Mouse (Mus musculus): ENCODE data around the gene Olfr589. TPM values are rescaled to one million over a fixed set of nuclear protein-coding genes. Genes with fewer than 3 reads are reported as not detected.

Olfr589 gene
- not detected in 2 replicates for polyA plus RNA-seq (2012; rRNA removed)

GRCm38 (mm10) chr7:103156256-103156655 lies at the start of gene Olfr589:
Olfr589 (minus strand) TSS chr7:103156356.

GRCm38 (mm10) chr7:103184503-103184902 lies 28.3 kb upstream of the Olfr589 start, which contains the start of gene Olfr592:
Olfr592 (plus strand) TSS chr7:103184803.

GRCm38 (mm10) chr7:103178240-103178639 lies 22.1 kb upstream of the Olfr589 start, which contains the start of gene Olfr591:
Olfr591 (minus strand) TSS chr7:103178340.

GRCm38 (mm10) chr7:103140579-103140978 lies 15.6 kb downstream of the Olfr589 start, which contains the start of gene Olfr588-ps1:
Olfr588-ps1 (plus strand) TSS chr7:103140879.

GRCm38 (mm10) chr7:103125538-103125937 lies 30.6 kb downstream of the Olfr589 start, which contains the start of gene Olfr586:
Olfr586 (minus strand) TSS chr7:103125638.

Other genes starting within 250 kb of the Olfr589 start
- gene Olfr571, start 238.8 kb downstream of the Olfr589 start, polyA plus RNA-seq (2012; rRNA removed) = not detected in 2 replicates
- not detected in 2 replicates for gene Olfr572, start 231.9 kb downstream of the Olfr589 start, polyA plus RNA-seq (2012; rRNA removed)
- gene Olfr573-ps1, start 213.8 kb downstream of the Olfr589 start, polyA plus RNA-seq (2012; rRNA removed) = not detected in 2 replicates
- not detected in 2 replicates for gene Olfr574, start 207.9 kb downstream of the Olfr589 start, polyA plus RNA-seq (2012; rRNA removed)
- not detected in 2 replicates for gene Olfr575, start 197.6 kb downstream of the Olfr589 start, polyA plus RNA-seq (2012; rRNA removed)
- gene Olfr576, start 193.7 kb downstream of the Olfr589 start, polyA plus RNA-seq (2012; rRNA removed) = not detected in 2 replicates
- not detected in 2 replicates for gene Olfr577, start 180.4 kb downstream of the Olfr589 start, polyA plus RNA-seq (2012; rRNA removed)
- not detected in 2 replicates for gene Olfr578, start 167.0 kb downstream of the Olfr589 start, polyA plus RNA-seq (2012; rRNA removed)
- gene Olfr582, start 118.3 kb downstream of the Olfr589 start, polyA plus RNA-seq (2012; rRNA removed) = not detected in 2 replicates
- gene Olfr583, start 105.1 kb downstream of the Olfr589 start, polyA plus RNA-seq (2012; rRNA removed) = not detected in 2 replicates
- gene Olfr584, start 74.5 kb downstream of the Olfr589 start, polyA plus RNA-seq (2012; rRNA removed) = not detected in 2 replicates
- not detected in 2 replicates for gene Olfr585, start 58.6 kb downstream of the Olfr589 start, polyA plus RNA-seq (2012; rRNA removed)
- gene Olfr586, start 30.7 kb downstream of the Olfr589 start, polyA plus RNA-seq (2012; rRNA removed) = not detected in 2 replicates
- not detected in 2 replicates for gene Olfr588-ps1, start 15.5 kb downstream of the Olfr589 start, polyA plus RNA-seq (2012; rRNA removed)
- gene Olfr591, start 22.0 kb upstream of the Olfr589 start, polyA plus RNA-seq (2012; rRNA removed) = not detected in 2 replicates
- gene Olfr592, start 28.4 kb upstream of the Olfr589 start, polyA plus RNA-seq (2012; rRNA removed) = not detected in 2 replicates
- not detected in 2 replicates for gene Olfr593, start 55.5 kb upstream of the Olfr589 start, polyA plus RNA-seq (2012; rRNA removed)
- not detected in 2 replicates for gene Olfr594, start 60.6 kb upstream of the Olfr589 start, polyA plus RNA-seq (2012; rRNA removed)
- not detected in 2 replicates for gene Usp17ld, start 96.1 kb upstream of the Olfr589 start, polyA plus RNA-seq (2012; rRNA removed)
- gene Olfr596, start 149.3 kb upstream of the Olfr589 start, polyA plus RNA-seq (2012; rRNA removed) = not detected in 2 replicates
- not detected in 2 replicates for gene Olfr597, start 160.0 kb upstream of the Olfr589 start, polyA plus RNA-seq (2012; rRNA removed)
- not detected in 2 replicates for gene Olfr598, start 167.2 kb upstream of the Olfr589 start, polyA plus RNA-seq (2012; rRNA removed)
- not detected in 2 replicates for gene Olfr599, start 179.6 kb upstream of the Olfr589 start, polyA plus RNA-seq (2012; rRNA removed)
- not detected in 2 replicates for gene Olfr600, start 193.3 kb upstream of the Olfr589 start, polyA plus RNA-seq (2012; rRNA removed)
- gene Olfr601, start 206.3 kb upstream of the Olfr589 start, polyA plus RNA-seq (2012; rRNA removed) = not detected in 2 replicates
- not detected in 2 replicates for gene Olfr603, start 229.8 kb upstream of the Olfr589 start, polyA plus RNA-seq (2012; rRNA removed)

Measured in ovary, adult 2 months (tissue).